Mouse (Mus musculus): ENCODE results near the gene Ercc8. TPM values are rescaled to one million over a fixed set of nuclear protein-coding genes. Genes with fewer than 3 reads are reported as not detected.

Gene Ercc8
- polyA plus RNA-seq, 1 experiment from 2014 or later: 25.6 TPM

- H3K27ac ChIP-seq: no peak overlapping the region
- H3K27me3 ChIP-seq: peaks cover 7% of the 10 kb centered on the region
- 75% methylated on average over 5 of the region's 5 CpGs for WGBS
- H3K4me3 ChIP-seq: no peak overlapping the region
- no peaks in the 10 kb centered on the region for H3K4me1 ChIP-seq
- no peaks in the 10 kb centered on the region for H3K9me3 ChIP-seq (replicated peaks)
- no peak for ATAC-seq
- H3K9ac ChIP-seq: no peak overlapping the region
- no peak overlapping the region for H3K4me2 ChIP-seq
- H3K36me3 ChIP-seq (ENCODE audit: poor library complexity, severe bottlenecking): no peaks in the 10 kb centered on the region
Observed at GRCm38 (mm10) chr13:108208090-108208489, 49.6 kb downstream of the Ercc8 start.

- H3K36me3 ChIP-seq (ENCODE audit: poor library complexity, severe bottlenecking): no peaks in the 10 kb centered on the region
- H3K9ac ChIP-seq: no peak overlapping the region
- peaks cover 12% of the 10 kb centered on the region; the same call in 1 of the 2 replicates for H3K4me1 ChIP-seq
- H3K27me3 ChIP-seq: peaks cover 28% of the 10 kb centered on the region
- 92% methylated on average over 8 of the region's 8 CpGs for WGBS
- H3K4me3 ChIP-seq: no peak overlapping the region
- H3K9me3 ChIP-seq (replicated peaks): no peaks in the 10 kb centered on the region
- no peak overlapping the region for H3K4me2 ChIP-seq
- no peak overlapping the region for H3K27ac ChIP-seq
- no peak for ATAC-seq
Observed at GRCm38 (mm10) chr13:108210960-108211359, 52.4 kb downstream of the Ercc8 start.

GRCm38 (mm10) chr13:108212397-108213018, 54.0 kb downstream of the Ercc8 start:
- Histone ChIP-seq H3K9ac (no peak overlapping the region), H3K36me3 (ENCODE audit: poor library complexity, severe bottlenecking) (no peaks in the 10 kb centered on the region), H3K9me3 (replicated peaks) (no peaks in the 10 kb centered on the region), H3K4me2 (no peak overlapping the region), H3K4me3 (no peak overlapping the region), H3K4me1 (peaks cover 12% of the 10 kb centered on the region; the same call in 1 of the 2 replicates), H3K27ac (no peak overlapping the region), H3K27me3 (peaks cover 34% of the 10 kb centered on the region)
- no peak for ATAC-seq
- WGBS: 52% methylated on average over 5 of the region's 5 CpGs

- Histone ChIP-seq H3K4me2 (peak within 1 kb of the TSS; percentile 100), H3K9ac (peak within 1 kb of the TSS; percentile 73), H3K4me3 (peak within 1 kb of the TSS; percentile 74), H3K4me1 (peaks cover 12% of the 10 kb centered on the region; the same call in 1 of the 2 replicates), H3K9me3 (replicated peaks) (no peaks in the 10 kb centered on the region), H3K36me3 (ENCODE audit: poor library complexity, severe bottlenecking) (no peaks in the 10 kb centered on the region), H3K27me3 (peaks cover 34% of the 10 kb centered on the region), H3K27ac (no peak within 1 kb of the TSS)
- under 1% methylated on average over 22 of the region's 40 CpGs for WGBS
- ATAC-seq: peak; percentile 94
Observed at GRCm38 (mm10) chr13:108214081-108214484, 55.6 kb downstream of the Ercc8 start, which contains the start of gene Elovl7. Gene Elovl7, plus strand, starts transcription at chr13:108214404.

- ATAC-seq: peak; percentile 50
- H3K4me2 ChIP-seq: peak overlapping the region; percentile 100
- H3K36me3 ChIP-seq (ENCODE audit: poor library complexity, severe bottlenecking): no peaks in the 10 kb centered on the region
- no peaks in the 10 kb centered on the region for H3K9me3 ChIP-seq (replicated peaks)
- peak overlapping the region; percentile 74 for H3K4me3 ChIP-seq
- H3K9ac ChIP-seq: peak overlapping the region; percentile 73
- H3K27ac ChIP-seq: no peak overlapping the region
- H3K4me1 ChIP-seq: peaks cover 12% of the 10 kb centered on the region; the same call in 1 of the 2 replicates
- peaks cover 34% of the 10 kb centered on the region for H3K27me3 ChIP-seq
- 0% methylated on average over 27 of the region's 50 CpGs for WGBS
Observed at GRCm38 (mm10) chr13:108214485-108215107, 56.1 kb downstream of the Ercc8 start.

GRCm38 (mm10) chr13:108215231-108215780, 56.8 kb downstream of the Ercc8 start:
- H3K9me3 ChIP-seq (replicated peaks): no peaks in the 10 kb centered on the region
- peak overlapping the region; percentile 73; the same call in 1 of the 2 replicates for H3K9ac ChIP-seq
- H3K4me2 ChIP-seq: peak overlapping the region; percentile 100
- peak overlapping the region; percentile 74 for H3K4me3 ChIP-seq
- H3K27ac ChIP-seq: no peak overlapping the region
- no peaks in the 10 kb centered on the region for H3K36me3 ChIP-seq (ENCODE audit: poor library complexity, severe bottlenecking)
- peaks cover 34% of the 10 kb centered on the region for H3K27me3 ChIP-seq
- 4% methylated on average over 12 of the region's 12 CpGs for WGBS
- ATAC-seq: no peak
- peaks cover 12% of the 10 kb centered on the region; the same call in 1 of the 2 replicates for H3K4me1 ChIP-seq

GRCm38 (mm10) chr13:108219773-108220172, 61.2 kb downstream of the Ercc8 start:
- 59% methylated on average over 7 of the region's 7 CpGs for WGBS

GRCm38 (mm10) chr13:108229191-108229590, 70.7 kb downstream of the Ercc8 start:
- H3K36me3 ChIP-seq (ENCODE audit: poor library complexity, severe bottlenecking): no peaks in the 10 kb centered on the region

More at GRCm38 (mm10) chr13:108219773-108220172, 61.2 kb downstream of the Ercc8 start:
- Histone ChIP-seq H3K4me2 (no peak overlapping the region), H3K36me3 (ENCODE audit: poor library complexity, severe bottlenecking) (no peaks in the 10 kb centered on the region), H3K9me3 (replicated peaks) (no peaks in the 10 kb centered on the region), H3K9ac (no peak overlapping the region), H3K27me3 (peaks cover 19% of the 10 kb centered on the region), H3K4me1 (peaks cover 8% of the 10 kb centered on the region; the same call in 1 of the 2 replicates), H3K4me3 (no peak overlapping the region), H3K27ac (no peak overlapping the region)
- no peak for ATAC-seq

GRCm38 (mm10) chr13:108229634-108230330, 71.3 kb downstream of the Ercc8 start:
- Histone ChIP-seq H3K27ac (no peak overlapping the region), H3K4me2 (no peak overlapping the region), H3K9me3 (replicated peaks) (no peaks in the 10 kb centered on the region), H3K9ac (no peak overlapping the region), H3K36me3 (ENCODE audit: poor library complexity, severe bottlenecking) (no peaks in the 10 kb centered on the region), H3K4me1 (no peaks in the 10 kb centered on the region), H3K27me3 (no peaks in the 10 kb centered on the region), H3K4me3 (no peak overlapping the region)
- WGBS: 63% methylated on average over 6 of the region's 6 CpGs
- ATAC-seq: no peak

More at GRCm38 (mm10) chr13:108229191-108229590, 70.7 kb downstream of the Ercc8 start:
- Histone ChIP-seq H3K4me3 (no peak overlapping the region), H3K4me2 (no peak overlapping the region), H3K27ac (no peak overlapping the region), H3K9ac (no peak overlapping the region), H3K9me3 (replicated peaks) (no peaks in the 10 kb centered on the region), H3K4me1 (no peaks in the 10 kb centered on the region), H3K27me3 (no peaks in the 10 kb centered on the region)
- 79% methylated on average over 3 of the region's 3 CpGs for WGBS
- no peak for ATAC-seq

GRCm38 (mm10) chr13:108240012-108240411, 81.5 kb downstream of the Ercc8 start:
- ATAC-seq: no peak

GRCm38 (mm10) chr13:108241715-108242114, 83.2 kb downstream of the Ercc8 start:
- Histone ChIP-seq H3K9ac (no peak overlapping the region), H3K27me3 (no peaks in the 10 kb centered on the region), H3K9me3 (replicated peaks) (no peaks in the 10 kb centered on the region), H3K4me2 (no peak overlapping the region), H3K27ac (no peak overlapping the region), H3K36me3 (ENCODE audit: poor library complexity, severe bottlenecking) (no peaks in the 10 kb centered on the region), H3K4me1 (no peaks in the 10 kb centered on the region), H3K4me3 (no peak overlapping the region)
- ATAC-seq: no peak
- 87% methylated on average over 5 of the region's 5 CpGs for WGBS

More at GRCm38 (mm10) chr13:108240012-108240411, 81.5 kb downstream of the Ercc8 start:
- Histone ChIP-seq H3K9ac (no peak overlapping the region), H3K4me3 (no peak overlapping the region), H3K4me1 (no peaks in the 10 kb centered on the region), H3K27me3 (no peaks in the 10 kb centered on the region), H3K27ac (no peak overlapping the region), H3K36me3 (ENCODE audit: poor library complexity, severe bottlenecking) (no peaks in the 10 kb centered on the region), H3K4me2 (no peak overlapping the region), H3K9me3 (replicated peaks) (no peaks in the 10 kb centered on the region)
- 90% methylated on average over 4 of the region's 4 CpGs for whole genome bisulfite sequencing

Measured in forebrain, embryonic 13.5 days (tissue).